Mouse (Mus musculus) MEL (cell line): ENCODE data around the gene Mfap3l. TPM values are rescaled to one million over a fixed set of nuclear protein-coding genes. Genes with fewer than 3 reads are reported as not detected.

Experiments
- DNase-seq: peaks from one replicate; pipeline ENCODE4 v3.0.0; 2011; ENCODE audit warnings: low read depth, low spot score
- H3K27ac ChIP-seq: 2 replicates; pipeline ENCODE4 v1.5.1; 2012; ENCODE audit warnings: low read depth, mild to moderate bottlenecking, control low read depth, low read length, moderate library complexity; ENCODE audit not compliant: control insufficient read depth
- H3K27me3 ChIP-seq, 2 experiments: fragments of 150-350 bp in 1 of 2; sonication (generic) in 1 of 2; 2 replicates each; pipeline ENCODE4 v1.6.1; 2012; ENCODE audit warnings: low read length in 2 of 2, mild to moderate bottlenecking in 2 of 2, improper control_type of control experiment in 1 of 2, moderate library complexity in 1 of 2; ENCODE audit not compliant: insufficient read depth in 2 of 2, control insufficient read depth in 1 of 2
- H3K36me3 ChIP-seq, 2 experiments: 2 replicates each; pipeline ENCODE4 v1.6.1; 2012 to 2014; ENCODE audit warnings: low read length in 2 of 2, improper control_type of control experiment in 1 of 2, inconsistent platforms in 1 of 2, mild to moderate bottlenecking in 1 of 2; ENCODE audit not compliant: insufficient read depth in 2 of 2, control insufficient read depth in 1 of 2
- H3K4me1 ChIP-seq, 2 experiments: fragments of 150-350 bp in 1 of 2; sonication (generic) in 1 of 2; 2 replicates each; pipeline ENCODE4 v1.6.1; 2012; ENCODE audit warnings: low read length in 2 of 2, improper control_type of control experiment in 1 of 2, mild to moderate bottlenecking in 1 of 2; ENCODE audit not compliant: insufficient read depth in 2 of 2, control insufficient read depth in 1 of 2
- H3K4me3 ChIP-seq, 2 experiments: fragments of 150-350 bp in 1 of 2; sonication (generic) in 1 of 2; 2 replicates each; pipeline ENCODE4 v1.5.1; 2012; ENCODE audit warnings: low read depth in 2 of 2, low read length in 2 of 2, mild to moderate bottlenecking in 2 of 2, moderate library complexity in 2 of 2, control low read depth in 1 of 2, improper control_type of control experiment in 1 of 2; ENCODE audit not compliant: control insufficient read depth in 1 of 2, insufficient read depth in 1 of 2
- H3K79me2 ChIP-seq: 2 replicates; pipeline ENCODE4 v1.6.1; 2012; ENCODE audit warnings: mild to moderate bottlenecking, low read length, moderate library complexity; ENCODE audit not compliant: control insufficient read depth, poor library complexity, insufficient read depth
- H3K9ac ChIP-seq: 2 replicates; pipeline ENCODE4 v1.6.1; 2012; ENCODE audit warnings: low read depth, mild to moderate bottlenecking, control low read depth, low read length, moderate library complexity; ENCODE audit not compliant: control insufficient read depth, poor library complexity, severe bottlenecking
- H3K9me3 ChIP-seq: fragments of 150-350 bp; sonication (generic); replicated peaks from 2 replicates; pipeline ENCODE4 v1.6.1; 2012; ENCODE audit warnings: mild to moderate bottlenecking, low read length, improper control_type of control experiment, moderate library complexity; ENCODE audit not compliant: insufficient read depth
- MXI1 ChIP-seq: IDR thresholded peaks from 2 replicates; pipeline ENCODE4 v1.6.1; 2011; ENCODE audit warnings: mild to moderate bottlenecking, low read depth, low read length, improper control_type of control experiment
- POLR2AphosphoS2 ChIP-seq: IDR thresholded peaks from 2 replicates; pipeline ENCODE4 v1.6.1; 2011; ENCODE audit warnings: low read length, improper control_type of control experiment
- polyA plus RNA-seq, 2 experiments: library from polyadenylated mRNA; stranded (reverse) in 1 of 2; unstranded in 1 of 2; fragments of >175 nt in 1 of 2; fragments of >200 nt in 1 of 2; gene quantifications; 2 replicates each; pipeline versions ENCODE4 v1.2.1 to v1.2.4; 2012; ENCODE audit warnings: low replicate concordance in 2 of 2, low read depth in 1 of 2; ENCODE audit not compliant: insufficient read length in 2 of 2, insufficient read depth in 1 of 2, missing spikeins in 1 of 2
- total RNA-seq: library from RNA; depleted of rRNA; stranded (reverse); fragments of 300-350 nt; gene quantifications from 2 replicates; pipeline ENCODE4 v1.2.3, GENCODE M21; 2012; rRNA removed

The Mfap3l gene
- total and polyA plus RNA-seq, 3 experiments, result not detected

GRCm38 (mm10) chr8:60718692-60719091, 86.1 kb downstream of the Mfap3l start:
- TF ChIP-seq MXI1 (no peak), POLR2AphosphoS2 (no peak)
- TF ChIP-seq, all 39 proteins: peak for 0
- Histone ChIP-seq H3K9me3 (no peaks in the 10 kb centered on the region), H3K79me2 (no peaks in the 10 kb centered on the region), H3K36me3 (no peaks in the 10 kb centered on the region), H3K4me3 (no peak overlapping the region), H3K4me1 (no peaks in the 10 kb centered on the region), H3K27me3 (no peaks in the 10 kb centered on the region), H3K9ac (no peak overlapping the region), H3K27ac (no peak overlapping the region)
- no peak for DNase-seq

Other genes starting within 250 kb of the Mfap3l start
- not detected in 2 replicates for gene Gm10283, start 129.6 kb upstream of the Mfap3l start, total RNA-seq
- not detected for gene Gm10283, start 129.6 kb upstream of the Mfap3l start, polyA plus RNA-seq
- gene Aadat, start 126.9 kb upstream of the Mfap3l start, total RNA-seq, result not detected in 2 replicates
- not detected for gene Aadat, start 126.9 kb upstream of the Mfap3l start, polyA plus RNA-seq